Mouse (Mus musculus) CH12.LX (cell line): ENCODE measurements around the gene Pald1.

Experiments
- BHLHE40 ChIP-seq: IDR thresholded peaks from 2 replicates; pipeline ENCODE4 v1.6.1; 2011; ENCODE audit warnings: mild to moderate bottlenecking, low read depth, low read length, improper control_type of control experiment
- CTCF ChIP-seq, 2 experiments: IDR thresholded peaks in 1 of 2; conservative IDR thresholded peaks in 1 of 2; 2 replicates each; pipeline ENCODE4 v1.5.1; 2011 to 2012; ENCODE audit warnings: low read depth in 2 of 2, low read length in 2 of 2, improper control_type of control experiment in 1 of 2, inconsistent platforms in 1 of 2, mild to moderate bottlenecking in 1 of 2, moderate library complexity in 1 of 2
- EP300 ChIP-seq: IDR thresholded peaks from 2 replicates; pipeline ENCODE4 v1.6.1; 2011; ENCODE audit warnings: low read length, improper control_type of control experiment
- JUND ChIP-seq: conservative IDR thresholded peaks from 2 replicates; pipeline ENCODE4 v1.6.1; 2011; ENCODE audit warnings: low read depth, low read length, improper control_type of control experiment
- POLR2A ChIP-seq: IDR thresholded peaks from 2 replicates; pipeline ENCODE4 v1.6.1; 2011; ENCODE audit warnings: low read depth, mild to moderate bottlenecking, improper control_type of control experiment, low read length
- SMC3 ChIP-seq: IDR thresholded peaks from 2 replicates; pipeline ENCODE4 v1.6.1; 2011; ENCODE audit warnings: low read depth, low read length, improper control_type of control experiment
- TBP ChIP-seq: conservative IDR thresholded peaks from 2 replicates; pipeline ENCODE4 v1.6.1; 2011; ENCODE audit warnings: low read depth, low read length, improper control_type of control experiment
- TCF12 ChIP-seq: IDR thresholded peaks from 2 replicates; pipeline ENCODE4 v1.6.1; 2014; ENCODE audit warnings: low read depth, mild to moderate bottlenecking, inconsistent platforms, low read length, improper control_type of control experiment
- ZC3H11A ChIP-seq: IDR thresholded peaks from 2 replicates; pipeline ENCODE4 v1.6.1; 2012; ENCODE audit warnings: low read depth, mild to moderate bottlenecking, inconsistent platforms, low read length, improper control_type of control experiment

- TF ChIP-seq POLR2A (no peak), BHLHE40 (no peak), EP300 (no peak), SMC3 (no peak), CTCF (conservative IDR thresholded peaks at IDR 0.05 in 1 of 2, IDR thresholded peaks at IDR 0.05 in 1 of 2; ENCODE audit: low read depth in 2 of 2, low read length in 2 of 2) (no peak), TCF12 (no peak), ZC3H11A (no peak), JUND (no peak), TBP (no peak)
Measured at GRCm38 (mm10) chr10:61379340-61380040, 3.8 kb downstream of the Pald1 start.
